Mouse (Mus musculus) CH12.LX (cell line): ENCODE data around the gene Cx3cr1.

Source experiments
- CTCF ChIP-seq, 2 experiments: IDR thresholded peaks in 1 of 2; conservative IDR thresholded peaks in 1 of 2; 2 replicates each; pipeline ENCODE4 v1.5.1; 2011 to 2012; ENCODE audit warnings: low read depth in 2 of 2, low read length in 2 of 2, improper control_type of control experiment in 1 of 2, inconsistent platforms in 1 of 2, mild to moderate bottlenecking in 1 of 2, moderate library complexity in 1 of 2
- KAT2A ChIP-seq: IDR thresholded peaks from 2 replicates; pipeline ENCODE4 v1.6.1; 2012; ENCODE audit warnings: low read length, improper control_type of control experiment, inconsistent platforms; ENCODE audit not compliant: insufficient replicate concordance
- MAZ ChIP-seq: IDR thresholded peaks from 2 replicates; pipeline ENCODE4 v1.6.1; 2012; ENCODE audit warnings: low read depth, mild to moderate bottlenecking, inconsistent platforms, low read length, improper control_type of control experiment, moderate library complexity
- MEF2A ChIP-seq: IDR thresholded peaks from 2 replicates; pipeline ENCODE4 v1.6.1; 2014; ENCODE audit warnings: low read depth, mild to moderate bottlenecking, inconsistent platforms, low read length, improper control_type of control experiment, borderline replicate concordance
- TBP ChIP-seq: conservative IDR thresholded peaks from 2 replicates; pipeline ENCODE4 v1.6.1; 2011; ENCODE audit warnings: low read depth, low read length, improper control_type of control experiment
- ZC3H11A ChIP-seq: IDR thresholded peaks from 2 replicates; pipeline ENCODE4 v1.6.1; 2012; ENCODE audit warnings: low read depth, mild to moderate bottlenecking, inconsistent platforms, low read length, improper control_type of control experiment

- no peak for TF ChIP-seq ZC3H11A
- TF ChIP-seq CTCF (conservative IDR thresholded peaks at IDR 0.05 in 1 of 2, IDR thresholded peaks at IDR 0.05 in 1 of 2; ENCODE audit: low read depth in 2 of 2, low read length in 2 of 2): no peak
- no peak for TF ChIP-seq MAZ
- TF ChIP-seq MEF2A: no peak
- no peak for TF ChIP-seq KAT2A
- TF ChIP-seq TBP: no peak
Measured at GRCm38 (mm10) chr9:119991310-119991709, 78.4 kb downstream of the Cx3cr1 start.
